Mouse (Mus musculus): ENCODE data around the gene Acaa1a.

- no peak for TF ChIP-seq POLR2A (IDR thresholded peaks at IDR 0.05; ENCODE audit: control insufficient read depth, extremely low read depth, insufficient read depth, low read length, poor library complexity)
- no peak for TF ChIP-seq CTCF (IDR thresholded peaks at IDR 0.05; ENCODE audit: borderline replicate concordance, control insufficient read depth, extremely low read depth, insufficient read depth, low read length, poor library complexity)
These were observed 38.8 kb downstream of the Acaa1a start for GRCm38 (mm10) chr9:119378231-119378630.

Data from thymus, adult 2 months (tissue).